Mouse (Mus musculus) spleen, adult 2 months (tissue): Measurements from ENCODE around the gene Asrgl1.

Experiments used
- CTCF ChIP-seq: fragments of 200-500 bp; IDR thresholded peaks from 2 replicates; pipeline ENCODE4 v1.5.1; 2011; ENCODE audit warnings: mild to moderate bottlenecking, inconsistent platforms; ENCODE audit not compliant: insufficient read depth, insufficient read length, insufficient replicate concordance; ENCODE audit errors: extremely low read depth
- POLR2A ChIP-seq: fragments of 200-500 bp; IDR thresholded peaks from 2 replicates; pipeline ENCODE4 v1.6.1; 2011; ENCODE audit warnings: low read depth, low read length, inconsistent platforms

- TF ChIP-seq POLR2A: no peak
- TF ChIP-seq CTCF: no peak
These were observed 34.4 kb downstream of the Asrgl1 start for GRCm38 (mm10) chr19:9101062-9101457.
